Mouse (Mus musculus): Measurements from ENCODE around the gene Adcy1. TPM values are rescaled to one million over a fixed set of nuclear protein-coding genes. Genes with fewer than 3 reads are reported as not detected.

The Adcy1 gene
- total and polyA plus RNA-seq, 3 experiments = 0.03 to 0.38 TPM; not detected in 1

- no peaks in the 10 kb centered on the region for H3K36me3 ChIP-seq (replicated peaks in 1 of 2; ENCODE audit: control insufficient read depth in 1 of 2, insufficient read depth in 1 of 2, low read length in 1 of 2)
- peaks cover 54% of the 10 kb centered on the region for H3K27me3 ChIP-seq (replicated peaks)
- TF ChIP-seq CHD1 (IDR thresholded peaks at IDR 0.05; ENCODE audit: low read depth, low read length) = no peak
- TF ChIP-seq POLR2AphosphoS2 (IDR thresholded peaks at IDR 0.05; ENCODE audit: low read depth, low read length) = no peak
- no peak for TF ChIP-seq PAX5 (IDR thresholded peaks at IDR 0.05; ENCODE audit: low read length)
- no peak for TF ChIP-seq NELFE (IDR thresholded peaks at IDR 0.05; ENCODE audit: low read depth, low read length)
- no peak for TF ChIP-seq MYC (IDR thresholded peaks at IDR 0.05; ENCODE audit: low read depth, low read length)
- no peak for TF ChIP-seq TCF12 (IDR thresholded peaks at IDR 0.05; ENCODE audit: low read depth, low read length)
- TF ChIP-seq ELF1 (IDR thresholded peaks at IDR 0.05; ENCODE audit: low read depth, low read length) = no peak
- no peak for TF ChIP-seq POLR2A (IDR thresholded peaks at IDR 0.05; ENCODE audit: low read depth, low read length)
- TF ChIP-seq JUND (conservative IDR thresholded peaks at IDR 0.05; ENCODE audit: low read depth, low read length) = no peak
- TF ChIP-seq NRF1 (IDR thresholded peaks at IDR 0.05; ENCODE audit: low read depth, low read length) = no peak
- TF ChIP-seq RCOR1 (conservative IDR thresholded peaks at IDR 0.05; ENCODE audit: low read depth, low read length) = no peak
- no peak for TF ChIP-seq SMC3 (IDR thresholded peaks at IDR 0.05; ENCODE audit: low read depth, low read length)
- H3K79me2 ChIP-seq (replicated peaks; ENCODE audit: control insufficient read depth, extremely low read depth, insufficient read depth, poor library complexity, severe bottlenecking) = no peaks in the 10 kb centered on the region
- peaks cover 4% of the 10 kb centered on the region for H3K9me3 ChIP-seq (replicated peaks; ENCODE audit: low read length)
- dilution Hi-C loops (cut with MboI; ENCODE audit: extremely low pct_ligation_motif_present, extremely low pct_unique_long_range_greater_than_20kb, low sequenced_read_pairs) = no loop called here
- in situ Hi-C loops (cut with MboI; ENCODE audit: low pct_ligation_motif_present, low pct_unique_long_range_greater_than_20kb, low sequenced_read_pairs) = no loop called here
- H3K4me3 ChIP-seq (replicated peaks in 1 of 3; ENCODE audit: low read depth in 2 of 3, low read length in 2 of 3, poor library complexity in 1 of 3) = no peak overlapping the region
- H3K4me1 ChIP-seq (ENCODE audit: control insufficient read depth in 1 of 2, insufficient read depth in 2 of 2) = no peaks in the 10 kb centered on the region
- no peak overlapping the region for H3K9ac ChIP-seq (ENCODE audit: insufficient read depth, low read depth)
- H3K4me2 ChIP-seq (ENCODE audit: insufficient read depth, low read depth, poor library complexity, severe bottlenecking) = no peak overlapping the region
- no peak for DNase-seq (ENCODE audit: extremely low read depth)
- H3K27ac ChIP-seq (ENCODE audit: insufficient read depth, low read depth) = no peak overlapping the region
Measured at GRCm38 (mm10) chr11:7039722-7040121, 23.6 kb upstream of the Adcy1 start.

- dilution Hi-C loops (cut with MboI; ENCODE audit: extremely low pct_ligation_motif_present, extremely low pct_unique_long_range_greater_than_20kb, low sequenced_read_pairs) = no loop called here
- no peak overlapping the region for H3K4me2 ChIP-seq (ENCODE audit: insufficient read depth, low read depth, poor library complexity, severe bottlenecking)
- no peaks in the 10 kb centered on the region for H3K36me3 ChIP-seq (replicated peaks in 1 of 2; ENCODE audit: control insufficient read depth in 1 of 2, insufficient read depth in 1 of 2, low read length in 1 of 2)
- H3K79me2 ChIP-seq (replicated peaks; ENCODE audit: control insufficient read depth, extremely low read depth, insufficient read depth, poor library complexity, severe bottlenecking) = no peaks in the 10 kb centered on the region
- TF ChIP-seq POLR2A (IDR thresholded peaks at IDR 0.05; ENCODE audit: low read depth, low read length) (no peak), KAT2A (IDR thresholded peaks at IDR 0.05; ENCODE audit: insufficient replicate concordance, low read length) (no peak), CTCF (conservative IDR thresholded peaks at IDR 0.05 in 1 of 2, IDR thresholded peaks at IDR 0.05 in 1 of 2; ENCODE audit: low read depth in 2 of 2, low read length in 2 of 2) (no peak), SIN3A (IDR thresholded peaks at IDR 0.05; ENCODE audit: low read length) (no peak), MEF2A (IDR thresholded peaks at IDR 0.05; ENCODE audit: borderline replicate concordance, low read depth, low read length) (no peak), ELF1 (IDR thresholded peaks at IDR 0.05; ENCODE audit: low read depth, low read length) (no peak), USF1 (IDR thresholded peaks at IDR 0.05; ENCODE audit: low read depth, low read length) (no peak), E2F4 (IDR thresholded peaks at IDR 0.05; ENCODE audit: insufficient replicate concordance, low read depth, low read length) (no peak), GABPA (IDR thresholded peaks at IDR 0.05; ENCODE audit: insufficient replicate concordance, low read depth, low read length) (no peak), NELFE (IDR thresholded peaks at IDR 0.05; ENCODE audit: low read depth, low read length) (no peak), CHD1 (IDR thresholded peaks at IDR 0.05; ENCODE audit: low read depth, low read length) (no peak), ETS1 (conservative IDR thresholded peaks at IDR 0.05; ENCODE audit: low read depth, low read length) (no peak), ZC3H11A (IDR thresholded peaks at IDR 0.05; ENCODE audit: low read depth, low read length) (no peak), ZNF384 (IDR thresholded peaks at IDR 0.05; ENCODE audit: low read depth, low read length) (no peak), IRF4 (IDR thresholded peaks at IDR 0.05; ENCODE audit: low read depth, low read length) (no peak), TBP (conservative IDR thresholded peaks at IDR 0.05; ENCODE audit: low read depth, low read length) (no peak), POLR2AphosphoS2 (IDR thresholded peaks at IDR 0.05; ENCODE audit: low read depth, low read length) (no peak), NRF1 (IDR thresholded peaks at IDR 0.05; ENCODE audit: low read depth, low read length) (no peak), SMC3 (IDR thresholded peaks at IDR 0.05; ENCODE audit: low read depth, low read length) (no peak), MYC (IDR thresholded peaks at IDR 0.05; ENCODE audit: low read depth, low read length) (no peak)
- in situ Hi-C loops (cut with MboI; ENCODE audit: low pct_ligation_motif_present, low pct_unique_long_range_greater_than_20kb, low sequenced_read_pairs) = no loop called here
- H3K27me3 ChIP-seq (replicated peaks) = peaks cover 60% of the 10 kb centered on the region
- no peaks in the 10 kb centered on the region for H3K4me1 ChIP-seq (ENCODE audit: control insufficient read depth in 1 of 2, insufficient read depth in 2 of 2)
- H3K27ac ChIP-seq (ENCODE audit: insufficient read depth, low read depth) = no peak overlapping the region
- peaks cover 3% of the 10 kb centered on the region for H3K9me3 ChIP-seq (replicated peaks; ENCODE audit: low read length)
- H3K4me3 ChIP-seq (replicated peaks in 1 of 3; ENCODE audit: low read depth in 2 of 3, low read length in 2 of 3, poor library complexity in 1 of 3) = no peak overlapping the region
- DNase-seq (ENCODE audit: extremely low read depth) = no peak
- H3K9ac ChIP-seq (ENCODE audit: insufficient read depth, low read depth) = no peak overlapping the region
Measured at GRCm38 (mm10) chr11:7040801-7041200, 22.5 kb upstream of the Adcy1 start.
